Mouse (Mus musculus) myocyte (in vitro differentiated cells): Measurements from ENCODE around the gene Iqch. TPM values are rescaled to one million over a fixed set of nuclear protein-coding genes. Genes with fewer than 3 reads are reported as not detected.

Experiments used
- H3K27me3 ChIP-seq: one replicate; pipeline ENCODE4 v1.6.1; 2011; ENCODE audit not compliant: control insufficient read depth, insufficient read depth, insufficient read length
- H3K36me3 ChIP-seq: one replicate; pipeline ENCODE4 v1.6.1; 2011; ENCODE audit not compliant: control insufficient read depth, insufficient read depth
- H3K4me2 ChIP-seq: one replicate; pipeline ENCODE4 v1.6.1; 2011; ENCODE audit warnings: low read depth, control low read depth
- H3K4me3 ChIP-seq: one replicate; pipeline ENCODE4 v1.5.1; 2011; ENCODE audit warnings: mild to moderate bottlenecking, control low read depth, moderate library complexity
- H3K79me2 ChIP-seq: one replicate; pipeline ENCODE4 v1.6.1; 2011; ENCODE audit not compliant: control insufficient read depth, insufficient read depth
- H3ac ChIP-seq: one replicate; pipeline ENCODE4 v1.6.1; 2011; ENCODE audit not compliant: control insufficient read depth, insufficient read length
- CEBPB ChIP-seq: IDR thresholded peaks from 2 replicates; pipeline ENCODE4 v1.6.1; 2011; ENCODE audit warnings: mild to moderate bottlenecking, moderate library complexity; ENCODE audit not compliant: poor library complexity, insufficient read depth, severe bottlenecking
- E2F4 ChIP-seq: IDR thresholded peaks from one replicate; pipeline ENCODE4 v1.6.1; 2011; ENCODE audit warnings: mild to moderate bottlenecking, control low read depth, moderate library complexity; ENCODE audit not compliant: insufficient read depth
- MAX ChIP-seq: IDR thresholded peaks from one replicate; pipeline ENCODE4 v1.6.1; 2011; ENCODE audit warnings: low read depth, mild to moderate bottlenecking, control low read depth
- MYOD1 ChIP-seq, 3 experiments: IDR thresholded peaks; one replicate each; pipeline ENCODE4 v1.6.1; 2011; ENCODE audit warnings: control low read depth in 2 of 3, low read depth in 2 of 3, mild to moderate bottlenecking in 2 of 3, moderate library complexity in 1 of 3; ENCODE audit not compliant: insufficient read length in 2 of 3, control insufficient read depth in 1 of 3
- MYOG ChIP-seq, 3 experiments: IDR thresholded peaks; one replicate each; pipeline ENCODE4 v1.6.1; 2011; ENCODE audit warnings: control low read depth in 2 of 3, low read depth in 2 of 3, mild to moderate bottlenecking in 2 of 3; ENCODE audit not compliant: insufficient read length in 2 of 3, control insufficient read depth in 1 of 3, insufficient read depth in 1 of 3
- POLR2A ChIP-seq: IDR thresholded peaks from one replicate; pipeline ENCODE4 v1.6.1; 2011; ENCODE audit warnings: low read depth, mild to moderate bottlenecking, control low read depth, moderate library complexity; ENCODE audit not compliant: insufficient read length
- POLR2AphosphoS2 ChIP-seq: IDR thresholded peaks from one replicate; pipeline ENCODE4 v1.6.1; 2011; ENCODE audit warnings: low read depth, control low read depth; ENCODE audit not compliant: insufficient read length
- REST ChIP-seq: IDR thresholded peaks from one replicate; pipeline ENCODE4 v1.6.1; 2011; ENCODE audit warnings: mild to moderate bottlenecking, control low read depth, moderate library complexity; ENCODE audit not compliant: insufficient read depth, insufficient read length
- SRF ChIP-seq: IDR thresholded peaks from one replicate; pipeline ENCODE4 v1.6.1; 2011; ENCODE audit warnings: low read depth; ENCODE audit not compliant: control insufficient read depth, insufficient read length
- TCF12 ChIP-seq: IDR thresholded peaks from one replicate; pipeline ENCODE4 v1.6.1; 2011; ENCODE audit warnings: mild to moderate bottlenecking, control low read depth; ENCODE audit not compliant: poor library complexity, insufficient read depth, severe bottlenecking
- TCF3 ChIP-seq: IDR thresholded peaks from one replicate; pipeline ENCODE4 v1.6.1; 2011; ENCODE audit warnings: low read depth, control low read depth; ENCODE audit not compliant: insufficient read length
- USF1 ChIP-seq: IDR thresholded peaks from one replicate; pipeline ENCODE4 v1.6.1; 2011; ENCODE audit warnings: low read depth, mild to moderate bottlenecking, control low read depth, moderate library complexity
- polyA plus RNA-seq: library from polyadenylated mRNA; unstranded; fragments of >200 nt; fragmentation: generic; extraction: Trizol; gene quantifications from one replicate; pipeline ENCODE4 v1.2.1, GENCODE M21; 2012; ENCODE audit warnings: missing spikeins

Gene Iqch
- polyA plus RNA-seq, 1 experiment, result not detected

GRCm38 (mm10) chr9:63382761-63383160 lies 219.5 kb downstream of the Iqch start:
- no peak overlapping the region for H3K4me3 ChIP-seq
- H3K4me2 ChIP-seq, result no peak overlapping the region

GRCm38 (mm10) chr9:63380326-63380725 lies 222.0 kb downstream of the Iqch start:
- H3K79me2 ChIP-seq, result peaks cover 23% of the 10 kb centered on the region
- H3K27me3 ChIP-seq, result no peaks in the 10 kb centered on the region
- H3K4me2 ChIP-seq, result no peak overlapping the region
- no peak overlapping the region for H3K4me3 ChIP-seq
- H3K36me3 ChIP-seq, result no peaks in the 10 kb centered on the region
- no peak for TF ChIP-seq REST
- no peak for TF ChIP-seq MAX
- no peak for TF ChIP-seq MYOG (IDR thresholded peaks at IDR 0.05; ENCODE audit: control insufficient read depth in 1 of 3, insufficient read depth in 1 of 3, insufficient read length in 2 of 3, low read depth in 2 of 3)
- no peak for TF ChIP-seq CEBPB
- no peak for TF ChIP-seq MYOD1 (IDR thresholded peaks at IDR 0.05; ENCODE audit: control insufficient read depth in 1 of 3, insufficient read length in 2 of 3, low read depth in 2 of 3)
- no peak for TF ChIP-seq E2F4
- TF ChIP-seq SRF, result no peak
- H3ac ChIP-seq, result no peak overlapping the region

More at GRCm38 (mm10) chr9:63382761-63383160, 219.5 kb downstream of the Iqch start:
- Histone ChIP-seq H3ac (no peak overlapping the region), H3K36me3 (no peaks in the 10 kb centered on the region), H3K27me3 (no peaks in the 10 kb centered on the region), H3K79me2 (peaks cover 6% of the 10 kb centered on the region)
- TF ChIP-seq MYOG (IDR thresholded peaks at IDR 0.05; ENCODE audit: control insufficient read depth in 1 of 3, insufficient read depth in 1 of 3, insufficient read length in 2 of 3, low read depth in 2 of 3) (no peak), USF1 (no peak), TCF3 (no peak), E2F4 (no peak), MAX (no peak), REST (no peak), POLR2AphosphoS2 (no peak), CEBPB (no peak), MYOD1 (IDR thresholded peaks at IDR 0.05; ENCODE audit: control insufficient read depth in 1 of 3, insufficient read length in 2 of 3, low read depth in 2 of 3) (no peak), POLR2A (no peak), TCF12 (no peak), SRF (no peak)

- peak overlapping the region; percentile 90 for H3K4me2 ChIP-seq
- peaks cover 8% of the 10 kb centered on the region for H3K36me3 ChIP-seq
- peaks cover 23% of the 10 kb centered on the region for H3K79me2 ChIP-seq
- H3K27me3 ChIP-seq, result no peaks in the 10 kb centered on the region
- H3K4me3 ChIP-seq, result peak overlapping the region; percentile 86
- H3ac ChIP-seq, result peak overlapping the region; percentile 86
- TF ChIP-seq SRF, result no peak
- TF ChIP-seq TCF12, result no peak
- no peak for TF ChIP-seq MAX
- no peak for TF ChIP-seq MYOD1 (IDR thresholded peaks at IDR 0.05; ENCODE audit: control insufficient read depth in 1 of 3, insufficient read length in 2 of 3, low read depth in 2 of 3)
These were observed 224.1 kb downstream of the Iqch start for GRCm38 (mm10) chr9:63378174-63378573.

- Histone ChIP-seq H3K4me3 (peak within 1 kb of the TSS; percentile 86), H3K27me3 (no peaks in the 10 kb centered on the region), H3K4me2 (peak within 1 kb of the TSS; percentile 90), H3K79me2 (peaks cover 23% of the 10 kb centered on the region), H3ac (peak within 1 kb of the TSS; percentile 86), H3K36me3 (peaks cover 8% of the 10 kb centered on the region)
- TF ChIP-seq MYOG (IDR thresholded peaks at IDR 0.05; ENCODE audit: control insufficient read depth in 1 of 3, insufficient read depth in 1 of 3, insufficient read length in 2 of 3, low read depth in 2 of 3), result peak in 1 of 3 experiments; percentile 6
- peak; percentile 50 for TF ChIP-seq POLR2AphosphoS2
- TF ChIP-seq POLR2A, result peak; percentile 82
- TF ChIP-seq USF1, result no peak
These were observed 224.8 kb downstream of the Iqch start, which contains the start of gene Map2k5 for GRCm38 (mm10) chr9:63377270-63378142. TSS of gene Map2k5 (minus strand) at chr9:63377902.

GRCm38 (mm10) chr9:63373315-63373714 lies 229.0 kb downstream of the Iqch start:
- Histone ChIP-seq H3K4me2 (no peak overlapping the region), H3ac (no peak overlapping the region), H3K4me3 (no peak overlapping the region), H3K79me2 (peaks cover 21% of the 10 kb centered on the region), H3K36me3 (peaks cover 8% of the 10 kb centered on the region), H3K27me3 (no peaks in the 10 kb centered on the region)
- TF ChIP-seq REST, result no peak
- TF ChIP-seq SRF, result no peak
- no peak for TF ChIP-seq MYOD1 (IDR thresholded peaks at IDR 0.05; ENCODE audit: control insufficient read depth in 1 of 3, insufficient read length in 2 of 3, low read depth in 2 of 3)
- no peak for TF ChIP-seq E2F4
- TF ChIP-seq POLR2AphosphoS2, result no peak
- no peak for TF ChIP-seq TCF3
- TF ChIP-seq MYOG (IDR thresholded peaks at IDR 0.05; ENCODE audit: control insufficient read depth in 1 of 3, insufficient read depth in 1 of 3, insufficient read length in 2 of 3, low read depth in 2 of 3), result no peak
- no peak for TF ChIP-seq POLR2A
- TF ChIP-seq MAX, result no peak
- TF ChIP-seq CEBPB, result no peak
- no peak for TF ChIP-seq TCF12
- TF ChIP-seq USF1, result no peak
